Mouse (Mus musculus): Measurements from ENCODE around the gene AU041133. TPM values are rescaled to one million over a fixed set of nuclear protein-coding genes. Genes with fewer than 3 reads are reported as not detected.

Gene AU041133
- polyA plus RNA-seq, 1 experiment from 2014 or later: 10.9 TPM

Other genes starting within 250 kb of the AU041133 start
- gene Zfp781, start 197.5 kb upstream of the AU041133 start, polyA plus RNA-seq (2015; fragmentation: Nextera tagmentation; extraction: Ambion mirVana): 5.1 and 6.3 TPM in 2 replicates
- gene Zfp873, start 79.9 kb upstream of the AU041133 start, polyA plus RNA-seq (2015; fragmentation: Nextera tagmentation; extraction: Ambion mirVana): 12.8 and 13.4 TPM in 2 replicates
- gene BC024063, start 44.7 kb upstream of the AU041133 start, polyA plus RNA-seq (2015; fragmentation: Nextera tagmentation; extraction: Ambion mirVana): 5.7 and 6.0 TPM in 2 replicates
- 29.1 and 32.5 TPM in 2 replicates for gene Zfp938, start 113.3 kb downstream of the AU041133 start, polyA plus RNA-seq (2015; fragmentation: Nextera tagmentation; extraction: Ambion mirVana)
- not detected in 2 replicates for gene 4932415D10Rik, start 188.6 kb downstream of the AU041133 start, polyA plus RNA-seq (2015; fragmentation: Nextera tagmentation; extraction: Ambion mirVana)
- gene Gm4924, start 226.2 kb downstream of the AU041133 start, polyA plus RNA-seq (2015; fragmentation: Nextera tagmentation; extraction: Ambion mirVana): 16.6 and 17.3 TPM in 2 replicates

All from neural tube, embryonic 15.5 days (tissue).